Mouse (Mus musculus) c-Kit-positive CD71-positive TER-119-negative erythroid progenitor cells, embryonic 14.5 days (primary cell): ENCODE data around the gene Zfp951.
"Not testable (repeated sequence)": the region's sequence is repeated elsewhere in the genome, so short reads cannot be mapped to it uniquely, and the experiment has no call there.

Experiments used
- DNase-seq: peaks from one replicate; pipeline ENCODE4 v3.0.0-alpha.2; 2013; ENCODE audit warnings: low read depth

Zfp951 gene

GRCm38 (mm10) chr5:104859962-104860525 is at the start of gene Zfp951:
Gene Zfp951, minus strand, starts transcription at chr5:104860070.
- DNase-seq: not testable (repeated sequence)

DNA sequence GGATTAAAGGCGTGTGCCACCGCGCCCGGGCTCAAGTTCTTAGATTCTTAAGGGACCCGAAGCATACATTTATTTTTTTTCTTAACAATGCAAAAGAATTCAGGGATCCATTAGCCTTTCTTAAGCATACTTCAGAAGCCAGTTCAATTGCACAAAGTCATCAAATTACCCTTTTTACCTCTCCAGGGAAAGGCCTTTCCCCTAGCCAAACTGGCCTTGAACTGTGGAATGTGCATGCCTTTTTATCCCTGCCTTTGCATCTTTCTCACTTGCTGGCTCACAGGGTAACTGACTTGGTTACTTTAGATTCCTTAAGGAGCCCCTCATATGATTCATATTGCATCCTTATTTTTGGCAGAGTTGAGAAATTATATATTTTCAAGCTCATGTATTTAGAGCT is 46.7 kb upstream of the Zfp951 start:
- not testable (repeated sequence) for DNase-seq

- DNase-seq: peak; percentile 8
Observed at GRCm38 (mm10) chr5:104859045-104859961, 567 bp downstream of the Zfp951 start.

GRCm38 (mm10) chr5:104854546-104854945 is 5.3 kb downstream of the Zfp951 start:
- DNase-seq: not testable (repeated sequence)

- DNase-seq: no peak
Observed at GRCm38 (mm10) chr5:104833330-104833729, 26.5 kb downstream of the Zfp951 start.

DNA sequence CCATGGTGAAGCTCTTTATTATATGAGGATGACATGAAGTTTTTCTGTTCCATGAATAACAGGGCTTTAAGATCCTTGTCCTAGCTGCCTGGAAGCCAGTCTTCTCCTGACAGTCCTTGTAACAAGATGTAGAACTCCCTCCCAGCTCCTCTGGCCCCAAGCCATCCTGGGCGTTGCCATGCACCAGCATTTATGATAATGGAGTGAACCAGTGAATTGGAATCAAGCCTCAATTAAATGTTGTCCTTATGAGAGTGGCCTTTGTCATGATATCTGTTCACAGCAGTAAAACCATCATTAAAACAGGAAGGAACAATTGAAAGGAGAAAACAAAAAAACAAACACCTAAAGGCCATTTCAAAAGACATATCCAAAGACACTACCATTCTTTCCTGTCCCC is 30.3 kb downstream of the Zfp951 start:
- no peak for DNase-seq

GRCm38 (mm10) chr5:104770138-104770537 is 89.7 kb downstream of the Zfp951 start:
- DNase-seq: not testable (repeated sequence)
